In genomic region chr1:47277839-47278238, GRCm38 (mm10) we compare ENCODE assay signal across 9 mouse cellular contexts.
DNase-seq lines count a peak whose midpoint lies in the region; ATAC-seq lines count a peak whose summit lies in the region.
"Had no signal": no experiment of that assay in that cellular context is flagged by ENCODE, and none has a peak within 500 bp of the region (broad histone marks: within the 10 kb centered on the region; RNA-seq: fewer than 3 reads in every experiment).

No protein-coding gene starts in this region.

- H3K27me3 ChIP-seq in hindbrain, embryonic 14.5 days (ENCODE audit: control insufficient read depth, insufficient read depth, low read length) = no peaks in the 10 kb centered on the region
- no peaks in the 10 kb centered on the region for H3K27me3 ChIP-seq in limb, embryonic 11.5 days (ENCODE audit: control insufficient read depth, insufficient read depth, low read length)

- no peaks in the 10 kb centered on the region for H3K36me3 ChIP-seq in hindbrain, embryonic 14.5 days (replicated peaks; ENCODE audit: control insufficient read depth, insufficient read depth)
- H3K36me3 ChIP-seq in limb, embryonic 11.5 days (ENCODE audit: control insufficient read depth, insufficient read depth, low read length) = no peaks in the 10 kb centered on the region

- WGBS in hindbrain, embryonic 14.5 days = 9% methylated on average over 2 of the region's 2 CpGs
- 18% methylated on average over 2 of the region's 2 CpGs for WGBS in limb, embryonic 11.5 days

- ATAC-seq in hindbrain, embryonic 14.5 days (ENCODE audit: low FRiP score) = peak; percentile 72
- ATAC-seq in limb, embryonic 11.5 days (ENCODE audit: insufficient number of reproducible peaks, low FRiP score, low TSS enrichment, low read depth) = no peak

- 0 out of 2 replicates have a peak overlapping the region, but pooled peaks have one; percentile 9 for H3K9ac ChIP-seq in hindbrain, embryonic 14.5 days
- H3K9ac ChIP-seq in limb, embryonic 11.5 days (ENCODE audit: low read length) = no peak overlapping the region

- no peak overlapping the region for H3K4me3 ChIP-seq in hindbrain, embryonic 14.5 days (replicated peaks; ENCODE audit: low read length)
- H3K4me3 ChIP-seq in limb, embryonic 11.5 days (ENCODE audit: low read depth, low read length) = no peak overlapping the region
- H3K4me3 ChIP-seq: erythroblast, embryonic 14.5 days had no signal

- H3K27ac ChIP-seq in hindbrain, embryonic 14.5 days = peak overlapping the region; percentile 69
- no peak overlapping the region for H3K27ac ChIP-seq in limb, embryonic 11.5 days (replicated peaks; ENCODE audit: low read depth, low read length)
- H3K27ac ChIP-seq: macrophage had no signal

- no peaks in the 10 kb centered on the region for H3K9me3 ChIP-seq in hindbrain, embryonic 14.5 days (ENCODE audit: control insufficient read depth, low read length)
- no peaks in the 10 kb centered on the region for H3K9me3 ChIP-seq in limb, embryonic 11.5 days (ENCODE audit: control insufficient read depth, low read length)

- peaks cover 13% of the 10 kb centered on the region for H3K4me1 ChIP-seq in hindbrain, embryonic 14.5 days (replicated peaks; ENCODE audit: control insufficient read depth, insufficient read depth, low read length)
- H3K4me1 ChIP-seq in limb, embryonic 11.5 days (ENCODE audit: control insufficient read depth, insufficient read depth, low read length) = no peaks in the 10 kb centered on the region

- 0 out of 2 replicates have a peak overlapping the region, but pooled peaks have one; percentile 1 for H3K4me2 ChIP-seq in hindbrain, embryonic 14.5 days (replicated peaks)
- H3K4me2 ChIP-seq in limb, embryonic 11.5 days (ENCODE audit: low read depth, severe bottlenecking) = no peak overlapping the region

- DNase-seq in 3T3-L1 (ENCODE audit: low read depth, low spot score) = peak; percentile 48
- peak; percentile 56 for DNase-seq in A20 (ENCODE audit: low read depth, low spot score)
- DNase-seq in cerebellum, postnatal 25 days = peak; percentile 65 to 68
- peak; percentile 91 for DNase-seq in hindbrain, embryonic 14.5 days (ENCODE audit: low spot score)
- DNase-seq in limb, embryonic 11.5 days (ENCODE audit: low spot score) = peak; percentile 34
- DNase-seq in urinary bladder, adult 18-20 months (ENCODE audit: low spot score in 2 of 2) = no peak
- DNase-seq in thymus, adult 18-20 months = no peak

Comparison
In these comparisons a context has a peak if more than half of its experiments do, and no peak if none do; other contexts are left out.
1. DNase-seq: peak in 3T3-L1 (single experiment), A20 (single experiment), cerebellum, postnatal 25 days (2 of 2), hindbrain, embryonic 14.5 days (single experiment) and limb, embryonic 11.5 days (single experiment); none in urinary bladder, adult 18-20 months (0 of 2) and thymus, adult 18-20 months (0 of 2).